Mouse (Mus musculus): ENCODE results near the gene Tnni2. TPM values are rescaled to one million over a fixed set of nuclear protein-coding genes. Genes with fewer than 3 reads are reported as not detected.

Tnni2 gene
- polyA plus RNA-seq, 1 experiment from 2014 or later, result 9.6 TPM

GRCm38 (mm10) chr7:142445324-142445723 lies 3.7 kb downstream of the Tnni2 start:
- 81% methylated on average over 6 of the region's 6 CpGs for WGBS
- Histone ChIP-seq H3K4me3 (no peak overlapping the region), H3K27ac (no peak overlapping the region), H3K36me3 (no peaks in the 10 kb centered on the region), H3K4me2 (replicated peaks) (no peak overlapping the region), H3K27me3 (no peaks in the 10 kb centered on the region), H3K9me3 (no peaks in the 10 kb centered on the region), H3K4me1 (peaks cover 13% of the 10 kb centered on the region), H3K9ac (no peak overlapping the region)
- no peak for ATAC-seq (ENCODE audit: insufficient number of reproducible peaks, insufficient read depth, low FRiP score, low TSS enrichment)

GRCm38 (mm10) chr7:142446264-142446663 lies 4.7 kb downstream of the Tnni2 start:
- no peaks in the 10 kb centered on the region for H3K9me3 ChIP-seq
- WGBS, result 90% methylated on average over 4 of the region's 4 CpGs
- no peak overlapping the region for H3K27ac ChIP-seq
- H3K9ac ChIP-seq, result no peak overlapping the region
- H3K27me3 ChIP-seq, result no peaks in the 10 kb centered on the region
- H3K4me3 ChIP-seq, result no peak overlapping the region
- H3K4me2 ChIP-seq (replicated peaks), result no peak overlapping the region
- ATAC-seq (ENCODE audit: insufficient number of reproducible peaks, insufficient read depth, low FRiP score, low TSS enrichment), result no peak
- H3K4me1 ChIP-seq, result 0 out of 2 replicates have a peak, but pooled peaks cover 4% of the 10 kb centered on the region
- no peaks in the 10 kb centered on the region for H3K36me3 ChIP-seq

- Histone ChIP-seq H3K4me3 (no peak overlapping the region), H3K4me2 (replicated peaks) (no peak overlapping the region), H3K4me1 (peaks cover 2% of the 10 kb centered on the region; the same call in 1 of the 2 replicates), H3K27me3 (no peaks in the 10 kb centered on the region), H3K36me3 (no peaks in the 10 kb centered on the region), H3K9ac (no peak overlapping the region), H3K27ac (no peak overlapping the region), H3K9me3 (no peaks in the 10 kb centered on the region)
- ATAC-seq (ENCODE audit: insufficient number of reproducible peaks, insufficient read depth, low FRiP score, low TSS enrichment), result no peak
- WGBS, result 81% methylated on average over 6 of the region's 6 CpGs
Observed at GRCm38 (mm10) chr7:142449038-142449617, 7.5 kb downstream of the Tnni2 start.

- Histone ChIP-seq H3K27ac (peak overlapping the region; percentile 99), H3K9ac (no peak overlapping the region), H3K36me3 (no peaks in the 10 kb centered on the region), H3K4me3 (no peak overlapping the region), H3K4me1 (peaks cover 44% of the 10 kb centered on the region), H3K4me2 (replicated peaks) (no peak overlapping the region), H3K27me3 (no peaks in the 10 kb centered on the region), H3K9me3 (no peaks in the 10 kb centered on the region)
- ATAC-seq (ENCODE audit: insufficient number of reproducible peaks, insufficient read depth, low FRiP score, low TSS enrichment), result no peak
- 29% methylated on average over 1 of the region's 1 CpGs for WGBS
Observed at GRCm38 (mm10) chr7:142454706-142455105, 13.1 kb downstream of the Tnni2 start.

- Histone ChIP-seq H3K27ac (peak overlapping the region; percentile 99), H3K27me3 (no peaks in the 10 kb centered on the region), H3K4me1 (peaks cover 44% of the 10 kb centered on the region), H3K9me3 (no peaks in the 10 kb centered on the region), H3K9ac (no peak overlapping the region), H3K4me3 (no peak overlapping the region), H3K36me3 (no peaks in the 10 kb centered on the region), H3K4me2 (replicated peaks) (no peak overlapping the region)
- WGBS, result 51% methylated on average over 2 of the region's 2 CpGs
- no peak for ATAC-seq (ENCODE audit: insufficient number of reproducible peaks, insufficient read depth, low FRiP score, low TSS enrichment)
Observed at GRCm38 (mm10) chr7:142455251-142455650, 13.6 kb downstream of the Tnni2 start.

GRCm38 (mm10) chr7:142456806-142457205 lies 15.2 kb downstream of the Tnni2 start:
- H3K4me1 ChIP-seq, result peaks cover 44% of the 10 kb centered on the region
- no peak overlapping the region for H3K4me2 ChIP-seq (replicated peaks)
- H3K27ac ChIP-seq, result peak overlapping the region; percentile 99
- no peaks in the 10 kb centered on the region for H3K27me3 ChIP-seq
- no peaks in the 10 kb centered on the region for H3K9me3 ChIP-seq
- 68% methylated on average over 3 of the region's 3 CpGs for WGBS
- no peak for ATAC-seq (ENCODE audit: insufficient number of reproducible peaks, insufficient read depth, low FRiP score, low TSS enrichment)
- no peak overlapping the region for H3K9ac ChIP-seq
- H3K4me3 ChIP-seq, result no peak overlapping the region
- no peaks in the 10 kb centered on the region for H3K36me3 ChIP-seq

- H3K4me1 ChIP-seq, result peaks cover 47% of the 10 kb centered on the region
- no peak for ATAC-seq (ENCODE audit: insufficient number of reproducible peaks, insufficient read depth, low FRiP score, low TSS enrichment)
Observed at GRCm38 (mm10) chr7:142457227-142457811, 15.7 kb downstream of the Tnni2 start.

GRCm38 (mm10) chr7:142458026-142458425 lies 16.4 kb downstream of the Tnni2 start:
- ATAC-seq (ENCODE audit: insufficient number of reproducible peaks, insufficient read depth, low FRiP score, low TSS enrichment), result peak; percentile 86
- peak overlapping the region; percentile 99 for H3K27ac ChIP-seq
- H3K9me3 ChIP-seq, result no peaks in the 10 kb centered on the region
- no peaks in the 10 kb centered on the region for H3K36me3 ChIP-seq
- 12% methylated on average over 2 of the region's 2 CpGs for WGBS
- peaks cover 47% of the 10 kb centered on the region for H3K4me1 ChIP-seq
- no peaks in the 10 kb centered on the region for H3K27me3 ChIP-seq
- H3K9ac ChIP-seq, result no peak overlapping the region
- no peak overlapping the region for H3K4me3 ChIP-seq
- no peak overlapping the region for H3K4me2 ChIP-seq (replicated peaks)

More at GRCm38 (mm10) chr7:142457227-142457811, 15.7 kb downstream of the Tnni2 start:
- 0% methylated on average over 3 of the region's 3 CpGs for WGBS
- Histone ChIP-seq H3K9me3 (no peaks in the 10 kb centered on the region), H3K4me3 (no peak overlapping the region), H3K27me3 (no peaks in the 10 kb centered on the region), H3K4me2 (replicated peaks) (no peak overlapping the region), H3K36me3 (no peaks in the 10 kb centered on the region), H3K9ac (peak overlapping the region; percentile 3; the same call in 1 of the 2 replicates), H3K27ac (peak overlapping the region; percentile 99)

- Histone ChIP-seq H3K27me3 (no peaks in the 10 kb centered on the region), H3K4me3 (no peak overlapping the region), H3K9me3 (no peaks in the 10 kb centered on the region), H3K27ac (peak overlapping the region; percentile 99), H3K9ac (no peak overlapping the region), H3K4me2 (replicated peaks) (no peak overlapping the region), H3K36me3 (no peaks in the 10 kb centered on the region), H3K4me1 (peaks cover 46% of the 10 kb centered on the region)
- no peak for ATAC-seq (ENCODE audit: insufficient number of reproducible peaks, insufficient read depth, low FRiP score, low TSS enrichment)
- 67% methylated on average over 5 of the region's 5 CpGs for WGBS
Observed at GRCm38 (mm10) chr7:142458676-142459298, 17.2 kb downstream of the Tnni2 start.

GRCm38 (mm10) chr7:142459299-142459691 lies 17.7 kb downstream of the Tnni2 start:
- no peak overlapping the region for H3K4me2 ChIP-seq (replicated peaks)
- H3K9ac ChIP-seq, result no peak overlapping the region
- ATAC-seq (ENCODE audit: insufficient number of reproducible peaks, insufficient read depth, low FRiP score, low TSS enrichment), result no peak
- WGBS, result 71% methylated on average over 2 of the region's 2 CpGs
- H3K4me3 ChIP-seq, result no peak overlapping the region
- no peaks in the 10 kb centered on the region for H3K27me3 ChIP-seq
- H3K9me3 ChIP-seq, result no peaks in the 10 kb centered on the region
- peak overlapping the region; percentile 99 for H3K27ac ChIP-seq
- no peaks in the 10 kb centered on the region for H3K36me3 ChIP-seq
- peaks cover 45% of the 10 kb centered on the region for H3K4me1 ChIP-seq

- Histone ChIP-seq H3K9ac (no peak within 1 kb of the TSS), H3K36me3 (no peaks in the 10 kb centered on the region), H3K27ac (peak within 1 kb of the TSS; percentile 99), H3K4me3 (no peak within 1 kb of the TSS), H3K27me3 (no peaks in the 10 kb centered on the region), H3K4me2 (replicated peaks) (no peak within 1 kb of the TSS), H3K4me1 (peaks cover 35% of the 10 kb centered on the region), H3K9me3 (no peaks in the 10 kb centered on the region)
- no peak for ATAC-seq (ENCODE audit: insufficient number of reproducible peaks, insufficient read depth, low FRiP score, low TSS enrichment)
- 96% methylated on average over 7 of the region's 7 CpGs for WGBS
Observed at GRCm38 (mm10) chr7:142460636-142461077, 19.0 kb downstream of the Tnni2 start, which contains the start of gene Lsp1. Lsp1 (plus strand) TSS chr7:142460809.

GRCm38 (mm10) chr7:142461446-142461845 lies 19.8 kb downstream of the Tnni2 start:
- no peak overlapping the region for H3K27ac ChIP-seq
- H3K36me3 ChIP-seq, result no peaks in the 10 kb centered on the region
- H3K4me1 ChIP-seq, result peaks cover 28% of the 10 kb centered on the region
- H3K27me3 ChIP-seq, result no peaks in the 10 kb centered on the region
- H3K4me2 ChIP-seq (replicated peaks), result no peak overlapping the region
- no peak for ATAC-seq (ENCODE audit: insufficient number of reproducible peaks, insufficient read depth, low FRiP score, low TSS enrichment)
- no peak overlapping the region for H3K9ac ChIP-seq
- no peak overlapping the region for H3K4me3 ChIP-seq
- no peaks in the 10 kb centered on the region for H3K9me3 ChIP-seq
- 92% methylated on average over 2 of the region's 2 CpGs for WGBS

All from embryonic facial prominence, embryonic 12.5 days (tissue).